Mouse (Mus musculus): ENCODE results near the gene Trim63. TPM values are rescaled to one million over a fixed set of nuclear protein-coding genes. Genes with fewer than 3 reads are reported as not detected.

Gene Trim63
- polyA plus RNA-seq, 1 experiment: 0.19 TPM

DNA sequence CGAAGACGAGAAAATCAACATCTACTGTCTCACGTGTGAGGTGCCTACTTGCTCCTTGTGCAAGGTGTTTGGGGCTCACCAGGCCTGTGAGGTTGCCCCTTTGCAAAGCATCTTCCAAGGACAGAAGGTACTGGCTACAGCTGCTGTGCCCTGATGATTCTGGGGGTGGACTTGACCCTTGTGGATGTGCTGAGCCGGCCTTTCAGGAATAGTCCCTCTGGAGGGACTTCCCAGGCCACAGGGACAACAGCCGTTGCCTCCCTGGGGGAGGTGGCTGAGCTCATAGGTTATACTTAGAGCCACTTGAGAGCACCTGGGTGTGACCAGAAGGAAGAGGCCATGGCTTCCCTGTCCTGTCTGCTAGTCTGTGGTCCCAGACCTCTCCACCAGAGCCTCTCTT, 4.8 kb downstream of the Trim63 start:
- no peaks in the 10 kb centered on the region for H3K36me3 ChIP-seq (ENCODE audit: control insufficient read depth, insufficient read depth)
- H3K79me2 ChIP-seq (ENCODE audit: control insufficient read depth, insufficient read depth): no peaks in the 10 kb centered on the region
- peaks cover 5% of the 10 kb centered on the region for H3K27me3 ChIP-seq (ENCODE audit: control insufficient read depth, insufficient read depth, insufficient read length)
- no peak overlapping the region for H3ac ChIP-seq (ENCODE audit: control insufficient read depth, insufficient read length, low read depth)
- no peak overlapping the region for H3K4me3 ChIP-seq (ENCODE audit: insufficient read depth, poor library complexity, severe bottlenecking)
- TF ChIP-seq MYOG (IDR thresholded peaks at IDR 0.05; ENCODE audit: control insufficient read depth, extremely low read depth, insufficient read length) (no peak), CEBPB (IDR thresholded peaks at IDR 0.05; ENCODE audit: low read depth) (no peak), CTCF (IDR thresholded peaks at IDR 0.05; ENCODE audit: control insufficient read depth, insufficient read depth, insufficient read length) (no peak)
- no peaks in the 10 kb centered on the region for H3K79me3 ChIP-seq (ENCODE audit: low read depth)

GRCm38 (mm10) chr4:134321524-134321923, 6.6 kb downstream of the Trim63 start:
- Histone ChIP-seq H3K79me2 (ENCODE audit: control insufficient read depth, insufficient read depth) (no peaks in the 10 kb centered on the region), H3K4me3 (ENCODE audit: insufficient read depth, poor library complexity, severe bottlenecking) (no peak overlapping the region), H3K36me3 (ENCODE audit: control insufficient read depth, insufficient read depth) (no peaks in the 10 kb centered on the region), H3K79me3 (ENCODE audit: low read depth) (no peaks in the 10 kb centered on the region), H3ac (ENCODE audit: control insufficient read depth, insufficient read length, low read depth) (no peak overlapping the region), H3K27me3 (ENCODE audit: control insufficient read depth, insufficient read depth, insufficient read length) (peaks cover 5% of the 10 kb centered on the region)
- TF ChIP-seq USF1 (IDR thresholded peaks at IDR 0.05; ENCODE audit: low read depth): no peak
- TF ChIP-seq MYOD1 (IDR thresholded peaks at IDR 0.05; ENCODE audit: control insufficient read depth, insufficient read length, low read depth): no peak
- TF ChIP-seq FOSL1 (IDR thresholded peaks at IDR 0.05; ENCODE audit: insufficient read depth, low read length, poor library complexity, severe bottlenecking): no peak
- no peak for TF ChIP-seq CTCF (IDR thresholded peaks at IDR 0.05; ENCODE audit: control insufficient read depth, insufficient read depth, insufficient read length)
- TF ChIP-seq CEBPB (IDR thresholded peaks at IDR 0.05; ENCODE audit: low read depth): no peak
- TF ChIP-seq MAX (IDR thresholded peaks at IDR 0.05): no peak
- TF ChIP-seq MYOG (IDR thresholded peaks at IDR 0.05; ENCODE audit: control insufficient read depth, extremely low read depth, insufficient read length): no peak

GRCm38 (mm10) chr4:134324655-134325054, 9.7 kb downstream of the Trim63 start:
- TF ChIP-seq FOSL1 (IDR thresholded peaks at IDR 0.05; ENCODE audit: insufficient read depth, low read length, poor library complexity, severe bottlenecking) (no peak), CEBPB (IDR thresholded peaks at IDR 0.05; ENCODE audit: low read depth) (no peak), MYOG (IDR thresholded peaks at IDR 0.05; ENCODE audit: control insufficient read depth, extremely low read depth, insufficient read length) (no peak), USF1 (IDR thresholded peaks at IDR 0.05; ENCODE audit: low read depth) (no peak), MYOD1 (IDR thresholded peaks at IDR 0.05; ENCODE audit: control insufficient read depth, insufficient read length, low read depth) (no peak), MAX (IDR thresholded peaks at IDR 0.05) (no peak), CTCF (IDR thresholded peaks at IDR 0.05; ENCODE audit: control insufficient read depth, insufficient read depth, insufficient read length) (no peak)
- no peak overlapping the region for H3K4me3 ChIP-seq (ENCODE audit: insufficient read depth, poor library complexity, severe bottlenecking)
- no peak overlapping the region for H3ac ChIP-seq (ENCODE audit: control insufficient read depth, insufficient read length, low read depth)
- H3K79me2 ChIP-seq (ENCODE audit: control insufficient read depth, insufficient read depth): no peaks in the 10 kb centered on the region
- no peaks in the 10 kb centered on the region for H3K36me3 ChIP-seq (ENCODE audit: control insufficient read depth, insufficient read depth)
- no peaks in the 10 kb centered on the region for H3K79me3 ChIP-seq (ENCODE audit: low read depth)
- peaks cover 1% of the 10 kb centered on the region for H3K27me3 ChIP-seq (ENCODE audit: control insufficient read depth, insufficient read depth, insufficient read length)

GRCm38 (mm10) chr4:134326859-134327530, 12.1 kb downstream of the Trim63 start:
- no peak for TF ChIP-seq CEBPB (IDR thresholded peaks at IDR 0.05; ENCODE audit: low read depth)
- no peak for TF ChIP-seq CTCF (IDR thresholded peaks at IDR 0.05; ENCODE audit: control insufficient read depth, insufficient read depth, insufficient read length)
- TF ChIP-seq FOSL1 (IDR thresholded peaks at IDR 0.05; ENCODE audit: insufficient read depth, low read length, poor library complexity, severe bottlenecking): no peak
- no peak for TF ChIP-seq MAX (IDR thresholded peaks at IDR 0.05)
- TF ChIP-seq MYOD1 (IDR thresholded peaks at IDR 0.05; ENCODE audit: control insufficient read depth, insufficient read length, low read depth): no peak
- TF ChIP-seq USF1 (IDR thresholded peaks at IDR 0.05; ENCODE audit: low read depth): no peak
- TF ChIP-seq MYOG (IDR thresholded peaks at IDR 0.05; ENCODE audit: control insufficient read depth, extremely low read depth, insufficient read length): no peak
- Histone ChIP-seq H3K79me2 (ENCODE audit: control insufficient read depth, insufficient read depth) (no peaks in the 10 kb centered on the region), H3K36me3 (ENCODE audit: control insufficient read depth, insufficient read depth) (no peaks in the 10 kb centered on the region), H3K79me3 (ENCODE audit: low read depth) (no peaks in the 10 kb centered on the region), H3ac (ENCODE audit: control insufficient read depth, insufficient read length, low read depth) (no peak overlapping the region), H3K27me3 (ENCODE audit: control insufficient read depth, insufficient read depth, insufficient read length) (peaks cover 7% of the 10 kb centered on the region), H3K4me3 (ENCODE audit: insufficient read depth, poor library complexity, severe bottlenecking) (no peak overlapping the region)

DNA sequence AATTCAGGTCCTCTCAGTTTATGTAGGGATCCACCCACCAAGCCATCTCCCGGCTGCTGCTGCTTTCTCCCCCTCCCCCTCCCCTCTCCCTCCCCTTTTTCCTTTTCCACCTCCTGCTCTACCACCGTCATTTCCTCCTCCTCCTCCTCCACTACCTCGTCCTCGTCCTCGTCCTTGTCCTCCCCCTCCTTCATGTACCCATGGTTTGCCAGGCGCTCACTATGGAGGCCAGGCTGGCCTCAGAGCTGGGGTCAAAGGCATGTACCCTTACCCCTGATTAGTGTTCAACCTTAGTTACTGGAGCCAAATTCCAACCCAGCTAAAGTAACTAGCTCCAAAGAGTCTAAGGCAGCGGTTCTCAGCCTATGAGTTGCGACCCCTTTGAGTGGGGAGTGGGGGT, 13.2 kb downstream of the Trim63 start:
- Histone ChIP-seq H3K79me3 (ENCODE audit: low read depth) (no peaks in the 10 kb centered on the region), H3K79me2 (ENCODE audit: control insufficient read depth, insufficient read depth) (no peaks in the 10 kb centered on the region), H3ac (ENCODE audit: control insufficient read depth, insufficient read length, low read depth) (no peak overlapping the region), H3K4me3 (ENCODE audit: insufficient read depth, poor library complexity, severe bottlenecking) (no peak overlapping the region), H3K27me3 (ENCODE audit: control insufficient read depth, insufficient read depth, insufficient read length) (peaks cover 7% of the 10 kb centered on the region), H3K36me3 (ENCODE audit: control insufficient read depth, insufficient read depth) (no peaks in the 10 kb centered on the region)
- no peak for TF ChIP-seq FOSL1 (IDR thresholded peaks at IDR 0.05; ENCODE audit: insufficient read depth, low read length, poor library complexity, severe bottlenecking)
- TF ChIP-seq MYOG (IDR thresholded peaks at IDR 0.05; ENCODE audit: control insufficient read depth, extremely low read depth, insufficient read length): no peak
- TF ChIP-seq CTCF (IDR thresholded peaks at IDR 0.05; ENCODE audit: control insufficient read depth, insufficient read depth, insufficient read length): no peak
- TF ChIP-seq MAX (IDR thresholded peaks at IDR 0.05): no peak
- TF ChIP-seq CEBPB (IDR thresholded peaks at IDR 0.05; ENCODE audit: low read depth): no peak
- TF ChIP-seq USF1 (IDR thresholded peaks at IDR 0.05; ENCODE audit: low read depth): no peak
- TF ChIP-seq MYOD1 (IDR thresholded peaks at IDR 0.05; ENCODE audit: control insufficient read depth, insufficient read length, low read depth): no peak

- Histone ChIP-seq H3K4me3 (ENCODE audit: insufficient read depth, poor library complexity, severe bottlenecking) (no peak overlapping the region), H3K79me2 (ENCODE audit: control insufficient read depth, insufficient read depth) (no peaks in the 10 kb centered on the region), H3K36me3 (ENCODE audit: control insufficient read depth, insufficient read depth) (no peaks in the 10 kb centered on the region), H3ac (ENCODE audit: control insufficient read depth, insufficient read length, low read depth) (no peak overlapping the region), H3K79me3 (ENCODE audit: low read depth) (no peaks in the 10 kb centered on the region), H3K27me3 (ENCODE audit: control insufficient read depth, insufficient read depth, insufficient read length) (peaks cover 10% of the 10 kb centered on the region)
- TF ChIP-seq USF1 (IDR thresholded peaks at IDR 0.05; ENCODE audit: low read depth): no peak
- TF ChIP-seq FOSL1 (IDR thresholded peaks at IDR 0.05; ENCODE audit: insufficient read depth, low read length, poor library complexity, severe bottlenecking): no peak
- no peak for TF ChIP-seq MYOG (IDR thresholded peaks at IDR 0.05; ENCODE audit: control insufficient read depth, extremely low read depth, insufficient read length)
- TF ChIP-seq MYOD1 (IDR thresholded peaks at IDR 0.05; ENCODE audit: control insufficient read depth, insufficient read length, low read depth): no peak
- TF ChIP-seq MAX (IDR thresholded peaks at IDR 0.05): no peak
- TF ChIP-seq CEBPB (IDR thresholded peaks at IDR 0.05; ENCODE audit: low read depth): no peak
- TF ChIP-seq CTCF (IDR thresholded peaks at IDR 0.05; ENCODE audit: control insufficient read depth, insufficient read depth, insufficient read length): no peak
Observed at GRCm38 (mm10) chr4:134328832-134329231, 13.9 kb downstream of the Trim63 start.
